Mouse (Mus musculus): ENCODE measurements around the gene Amigo2.

DNA sequence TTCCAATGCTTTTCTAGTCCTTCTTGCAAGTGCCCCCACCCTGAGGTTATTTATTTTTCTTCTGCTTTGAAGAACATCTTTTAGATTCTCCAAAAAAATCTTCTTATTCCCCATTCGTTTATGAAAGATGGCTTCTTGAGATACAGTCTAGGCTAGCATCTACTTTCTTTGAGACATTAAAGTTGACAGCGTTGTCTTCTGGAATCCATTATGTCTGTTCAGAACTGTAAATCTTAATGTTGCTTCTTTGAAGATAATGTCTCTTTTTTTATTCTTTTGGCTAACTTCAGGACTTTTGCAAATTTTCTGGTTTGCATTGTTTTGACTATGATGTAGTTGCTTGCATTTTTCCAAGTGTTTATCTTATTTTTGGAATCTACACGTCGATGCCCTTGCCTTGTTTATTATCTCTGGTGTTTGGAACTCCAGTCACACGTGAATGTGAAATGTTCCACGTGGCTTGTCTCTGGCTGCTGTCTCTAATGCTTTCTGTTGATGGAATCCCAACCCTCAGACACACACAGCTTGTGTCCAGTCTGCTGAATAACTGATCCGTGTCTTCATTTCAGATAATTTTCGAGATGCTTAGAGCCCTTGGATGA, 20.1 kb upstream of the Amigo2 start:
- TF ChIP-seq POLR2A (IDR thresholded peaks at IDR 0.05; ENCODE audit: extremely low read depth, insufficient read depth, low read length) (no peak), CTCF (IDR thresholded peaks at IDR 0.05; ENCODE audit: low read depth, low read length) (no peak)

Data from liver, adult 2 months (tissue).